Mouse (Mus musculus): ENCODE results near the gene A730071L15Rik.

- TF ChIP-seq POLR2A (IDR thresholded peaks at IDR 0.05; ENCODE audit: borderline replicate concordance, control insufficient read depth, low read depth, low read length) (no peak), CTCF (IDR thresholded peaks at IDR 0.05; ENCODE audit: control insufficient read depth, insufficient read depth, low read length) (no peak)
Observed at GRCm38 (mm10) chr11:6244707-6245106, 44.9 kb downstream of the A730071L15Rik start.

All from bone marrow, adult 2 months (tissue).